Mouse (Mus musculus): ENCODE measurements around the gene Gng8. TPM values are rescaled to one million over a fixed set of nuclear protein-coding genes. Genes with fewer than 3 reads are reported as not detected.

Gene Gng8
- total RNA-seq, 2 experiments from 2014 or later: 2.6 to 2.8 TPM

DNA sequence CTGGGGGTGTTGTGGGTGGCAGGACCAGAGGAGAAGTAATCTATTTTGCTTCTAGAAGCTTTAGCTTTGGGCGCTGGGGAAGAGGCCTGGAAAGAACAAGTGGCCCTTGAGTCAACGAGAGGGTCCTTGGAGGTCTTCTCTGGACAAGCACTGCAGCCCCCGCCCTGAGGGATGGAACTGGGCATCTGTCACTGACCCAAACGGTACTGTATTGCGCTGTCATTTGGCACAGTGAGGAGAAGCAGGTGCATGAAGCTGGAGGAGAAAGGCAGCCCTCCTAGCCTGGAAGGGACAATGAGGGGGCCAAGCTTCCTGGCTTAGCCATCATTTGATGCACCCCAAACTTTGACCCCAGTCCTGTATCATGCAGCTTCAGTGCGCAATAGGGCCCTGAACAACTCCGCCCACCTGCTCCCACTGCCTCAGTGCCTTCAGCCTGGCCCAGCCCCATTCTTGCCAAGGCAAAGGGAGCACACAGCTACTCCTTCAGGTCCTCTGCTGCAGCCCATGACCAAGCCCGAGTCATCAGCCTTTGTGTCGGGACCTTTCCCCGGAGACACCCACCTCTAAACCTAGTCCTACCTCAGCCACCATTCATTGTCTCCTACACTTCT is 30.9 kb downstream of the Gng8 start:
- peak; percentile 46 to 65 for DNase-seq (ENCODE audit: low spot score in 2 of 2)

DNA sequence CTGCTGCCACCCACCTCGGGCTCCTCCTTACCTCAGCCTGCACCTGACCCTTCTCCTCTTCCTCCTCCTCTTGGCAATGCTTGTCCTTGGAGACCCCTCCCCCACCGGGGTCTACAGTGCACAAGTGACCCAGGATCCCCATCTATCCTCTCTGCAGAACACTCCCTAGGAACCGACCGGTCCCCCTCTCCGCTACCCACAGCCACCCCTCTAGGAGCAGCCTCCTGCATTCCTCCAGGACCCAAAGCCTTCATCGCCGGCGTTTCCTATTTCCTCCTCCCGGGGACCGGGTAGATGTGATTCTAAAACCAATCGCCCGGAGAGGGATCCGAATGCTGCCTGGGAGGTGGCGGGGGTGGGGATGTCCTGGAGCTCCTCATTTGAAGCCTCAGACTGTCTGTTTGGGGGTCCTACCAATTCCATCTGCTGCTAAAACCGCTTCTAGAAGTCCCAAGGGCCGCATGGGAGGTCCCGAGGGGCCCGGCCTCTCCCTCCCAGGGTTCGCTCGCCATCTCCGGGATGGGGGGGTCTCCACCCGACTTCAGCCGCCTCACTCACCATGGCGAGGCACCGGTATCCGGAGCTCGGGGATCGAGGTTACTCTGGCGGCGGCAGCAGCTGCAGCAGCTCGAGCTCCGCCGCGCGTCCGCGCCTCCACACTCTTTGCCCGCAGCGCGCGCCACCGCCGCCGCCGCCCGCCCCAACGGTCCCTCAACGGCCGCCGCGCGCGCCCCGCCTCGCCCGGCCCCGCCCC is 31.9 kb downstream of the Gng8 start:
- peak; percentile 46 to 56 for DNase-seq (ENCODE audit: low spot score in 2 of 2)

DNA sequence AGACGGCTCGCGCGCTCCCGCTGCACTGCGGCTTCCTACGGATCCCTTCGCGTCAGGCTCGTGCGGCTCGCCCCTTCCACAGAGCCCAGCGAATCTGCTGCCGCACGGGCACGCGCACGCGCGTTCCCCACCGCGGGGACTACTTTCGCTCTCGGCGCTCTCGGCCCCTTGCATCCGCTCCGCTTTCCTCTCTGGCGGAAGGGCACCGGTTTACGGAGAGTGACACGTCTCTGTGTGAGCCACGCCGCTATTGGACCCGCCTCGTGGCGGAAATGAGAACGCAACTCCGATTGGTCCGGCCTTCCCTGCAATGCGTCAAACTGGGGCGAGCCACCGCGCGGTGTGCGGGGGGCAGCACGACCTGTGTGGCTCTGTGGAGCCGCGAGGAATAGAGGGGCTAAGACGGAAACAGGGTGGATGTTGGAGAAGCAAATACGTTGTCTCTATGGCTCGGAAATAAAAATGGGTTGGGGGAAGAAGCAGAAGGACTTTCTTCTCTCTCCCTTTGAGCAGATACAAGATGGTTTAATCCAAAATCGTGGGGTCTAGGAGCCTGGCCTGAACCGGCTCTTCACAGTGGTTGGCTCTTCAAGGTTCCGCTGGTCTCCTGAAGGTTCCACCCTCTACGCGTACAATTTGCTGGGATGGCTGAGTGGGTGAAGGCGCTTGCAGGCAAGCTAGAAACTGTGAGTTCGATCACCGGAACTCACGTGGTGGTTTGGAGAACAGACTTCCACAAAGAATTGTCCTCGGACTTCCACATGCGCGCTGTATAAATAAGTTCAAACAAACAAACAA is 32.6 kb downstream of the Gng8 start, which contains the start of gene Calm3:
Gene Calm3, minus strand, starts transcription at position 78 of the 798 bp plus-strand sequence.
- peak; percentile 100 for DNase-seq (ENCODE audit: low spot score in 2 of 2)

DNA sequence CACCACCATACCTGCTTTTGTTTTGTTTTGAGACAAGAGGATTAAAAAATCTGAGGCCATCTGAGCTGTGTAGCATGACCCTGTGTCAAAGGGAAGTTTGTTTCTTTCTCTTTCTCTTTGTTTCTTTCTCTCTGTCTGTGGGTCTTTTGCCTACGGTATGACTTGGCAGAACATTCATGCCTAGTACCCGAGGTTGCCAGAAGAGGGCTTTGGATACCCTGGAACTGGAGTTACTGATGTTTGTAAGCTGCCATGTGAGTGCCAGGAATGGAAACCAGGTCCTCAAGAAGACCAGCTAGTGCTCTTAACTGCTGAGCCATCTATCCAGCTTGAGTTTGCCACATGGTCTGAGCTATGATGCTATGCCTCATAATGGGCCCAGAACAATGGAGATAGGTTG is 36.8 kb downstream of the Gng8 start:
- no peak for DNase-seq (ENCODE audit: low spot score in 2 of 2)

DNA sequence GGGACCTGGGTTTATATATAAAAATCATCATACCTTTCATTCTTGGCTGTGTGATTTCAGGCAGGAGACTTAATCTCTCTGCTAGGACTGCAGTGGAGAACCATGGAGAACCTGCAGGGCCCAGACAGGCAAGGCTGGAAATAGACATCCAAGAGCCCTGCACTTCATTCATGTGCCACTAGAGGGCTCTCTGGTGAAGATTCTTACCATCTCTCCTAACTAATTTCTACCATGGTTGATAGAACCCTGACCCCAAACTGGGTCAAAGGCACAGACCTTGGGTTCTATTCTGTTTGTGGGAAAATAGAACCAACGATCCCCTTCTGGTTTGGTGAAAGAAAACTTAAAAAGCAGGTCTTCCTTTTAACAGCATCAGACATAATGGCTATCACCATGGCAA is 39.3 kb downstream of the Gng8 start:
- peak in 1 of 2 experiments; percentile 94 for DNase-seq (ENCODE audit: low spot score in 2 of 2)

DNA sequence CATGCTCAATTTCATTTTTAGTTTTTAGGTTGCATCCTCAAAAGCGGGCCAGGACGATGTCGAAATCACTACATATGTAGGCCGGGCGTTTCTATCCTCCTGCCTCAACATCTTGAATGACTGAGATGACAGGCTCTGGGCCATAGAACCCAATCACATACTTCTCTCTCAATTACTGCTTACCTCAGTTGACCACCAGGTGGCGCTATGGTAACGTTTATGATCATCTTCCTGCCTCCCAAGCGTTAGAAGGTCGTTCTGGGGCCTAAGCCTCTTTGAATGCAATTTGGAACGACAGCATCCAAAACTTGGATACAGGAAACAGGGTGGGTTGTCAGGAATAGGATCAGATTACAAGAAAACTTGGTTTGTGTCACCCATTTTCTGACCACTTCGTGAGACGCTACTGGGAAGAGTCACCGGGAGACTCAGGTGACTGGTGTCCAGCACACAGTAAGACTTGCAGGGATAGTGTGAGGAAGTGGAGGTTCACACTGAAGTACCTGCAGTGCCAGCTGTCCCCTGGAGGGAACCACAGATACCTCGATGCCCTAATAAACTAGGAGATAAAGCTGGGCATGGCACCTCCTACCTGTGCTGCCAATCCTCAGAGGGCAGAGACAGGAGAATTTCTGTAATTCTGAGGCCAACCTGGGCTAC is 40.5 kb downstream of the Gng8 start:
- peak in 1 of 2 experiments; percentile 97 for DNase-seq (ENCODE audit: low spot score in 2 of 2)

DNA sequence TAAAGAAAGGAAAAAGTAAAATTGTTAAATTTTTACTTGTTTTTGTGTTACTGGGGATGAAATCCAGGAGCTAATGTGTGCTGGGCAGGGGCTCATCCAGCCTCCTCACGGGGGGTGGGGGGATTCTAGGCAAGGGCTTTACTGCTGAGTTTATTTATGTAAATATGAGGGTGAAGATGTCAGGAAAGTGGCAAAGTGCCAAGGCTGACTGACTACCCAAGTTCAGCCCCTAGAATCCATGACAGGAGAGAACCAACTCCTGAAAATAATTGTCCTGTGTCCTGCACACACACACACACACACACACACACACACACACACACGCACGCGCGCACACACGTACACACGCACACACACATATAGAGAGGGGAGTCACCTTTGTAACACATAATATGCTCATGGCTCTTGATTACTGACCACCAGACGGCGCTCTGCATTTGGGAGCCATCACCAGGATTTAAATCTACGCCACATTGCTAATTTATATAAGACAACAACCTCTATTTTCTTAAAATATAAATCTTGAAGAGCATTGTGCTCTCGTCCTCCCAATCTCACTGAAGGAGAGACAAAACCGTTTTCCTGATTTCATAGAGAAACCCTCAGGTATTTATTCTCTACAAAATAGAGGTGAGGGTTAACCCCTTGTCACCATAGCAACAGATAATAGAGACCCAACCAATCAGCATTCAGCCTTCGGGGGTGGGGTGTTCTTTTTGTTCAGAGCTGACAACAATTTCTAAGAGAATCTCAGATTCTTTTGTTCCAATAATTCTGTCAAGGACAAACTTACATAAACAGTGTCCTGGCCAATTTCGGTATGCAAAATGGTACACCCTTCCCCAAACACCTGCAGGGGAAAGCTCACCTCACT is 41.4 kb downstream of the Gng8 start:
- DNase-seq (ENCODE audit: low spot score in 2 of 2): peak in 1 of 2 experiments; percentile 87

DNA sequence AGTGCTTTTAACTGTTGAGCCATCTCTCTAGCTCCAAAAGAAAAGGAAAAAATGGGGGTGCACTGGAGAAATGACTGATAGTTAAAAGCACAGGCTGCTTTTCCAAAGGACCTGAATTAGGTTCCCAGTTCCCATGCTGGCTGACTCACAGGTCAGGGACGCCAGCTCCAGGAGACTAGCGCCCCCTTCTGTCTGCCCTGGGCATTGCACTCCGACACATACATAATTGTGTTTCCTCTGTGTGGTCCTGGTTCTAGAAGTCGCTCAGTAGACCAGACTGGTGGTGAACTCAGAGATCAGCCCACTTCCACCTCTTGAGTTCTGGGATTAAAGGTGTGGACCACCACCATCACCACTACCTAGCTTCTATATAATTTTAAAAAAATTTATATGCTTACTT is 45.7 kb downstream of the Gng8 start:
- DNase-seq (ENCODE audit: low spot score in 2 of 2): no peak

DNA sequence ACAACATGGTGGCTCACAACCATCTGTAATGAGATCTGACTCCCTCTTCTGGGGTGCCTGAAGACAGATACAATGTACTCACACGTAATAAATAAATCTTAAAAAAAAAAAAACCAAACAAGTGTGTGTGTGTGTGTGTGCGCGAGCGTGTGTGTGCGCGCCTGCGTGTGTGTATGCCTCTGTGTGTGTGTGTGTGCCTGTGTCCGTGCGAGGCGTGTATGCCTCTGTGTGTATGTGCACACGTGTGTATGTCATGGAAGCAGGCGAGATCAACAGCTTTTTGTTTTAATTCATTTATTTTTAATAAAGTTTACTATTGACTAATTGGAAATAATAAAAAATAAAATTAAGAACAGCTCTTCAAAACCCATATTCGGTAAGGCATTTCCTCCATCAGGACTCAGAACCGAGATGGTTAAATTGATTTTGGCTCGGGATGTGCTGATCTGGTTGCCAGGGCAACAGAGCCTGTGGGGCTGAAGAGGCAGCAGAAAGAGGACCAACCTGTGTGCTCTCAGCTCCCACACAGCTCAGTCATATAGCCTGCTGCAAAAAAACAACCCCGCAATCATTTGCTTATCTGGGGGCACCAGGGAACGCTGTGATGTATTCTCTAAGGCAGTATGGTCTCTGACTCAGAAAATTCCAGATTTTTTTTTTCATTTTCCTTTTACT is 46.7 kb downstream of the Gng8 start:
- DNase-seq (ENCODE audit: low spot score in 2 of 2): peak in 1 of 2 experiments; percentile 85

DNA sequence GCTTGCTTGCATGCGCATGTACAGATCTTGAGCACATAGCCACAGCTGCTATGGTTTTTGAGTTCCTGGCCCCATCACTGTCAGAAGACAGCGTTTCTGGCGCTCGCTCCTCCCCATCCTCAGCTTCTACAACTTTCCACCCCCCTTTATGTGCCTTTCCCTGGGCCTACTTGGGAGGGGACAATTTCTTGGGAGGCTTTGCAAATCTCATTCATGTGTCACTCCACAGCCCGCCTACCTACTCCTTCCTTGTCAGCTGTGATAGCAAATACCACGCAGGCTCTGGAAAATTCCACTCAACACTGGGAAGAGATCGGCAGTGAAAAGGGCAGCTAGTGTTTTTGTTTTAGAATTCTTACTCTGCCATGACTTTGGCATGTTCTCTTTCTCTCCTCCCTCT is 48.7 kb downstream of the Gng8 start:
- peak; percentile 79 to 86 for DNase-seq (ENCODE audit: low spot score in 2 of 2)

DNA sequence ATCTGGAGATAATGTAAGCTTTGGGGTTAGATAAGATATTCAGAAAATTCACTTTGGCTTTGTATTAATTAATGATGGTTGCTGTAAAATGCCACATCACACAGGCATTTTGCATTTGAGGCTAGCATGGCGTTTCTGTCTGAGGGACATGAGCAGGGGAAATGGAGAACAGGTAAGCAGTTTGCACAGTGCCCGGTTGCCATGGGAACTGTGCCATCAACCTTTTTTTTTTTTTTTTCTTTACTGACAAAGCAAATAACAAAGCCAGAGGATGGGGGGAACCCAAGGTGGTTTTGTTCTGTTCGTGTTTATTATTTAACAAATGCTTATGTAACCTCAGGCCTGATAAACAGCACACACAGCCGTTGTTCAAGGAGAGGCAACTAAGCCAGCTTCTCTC is 51.3 kb downstream of the Gng8 start:
- DNase-seq (ENCODE audit: low spot score in 2 of 2): no peak

DNA sequence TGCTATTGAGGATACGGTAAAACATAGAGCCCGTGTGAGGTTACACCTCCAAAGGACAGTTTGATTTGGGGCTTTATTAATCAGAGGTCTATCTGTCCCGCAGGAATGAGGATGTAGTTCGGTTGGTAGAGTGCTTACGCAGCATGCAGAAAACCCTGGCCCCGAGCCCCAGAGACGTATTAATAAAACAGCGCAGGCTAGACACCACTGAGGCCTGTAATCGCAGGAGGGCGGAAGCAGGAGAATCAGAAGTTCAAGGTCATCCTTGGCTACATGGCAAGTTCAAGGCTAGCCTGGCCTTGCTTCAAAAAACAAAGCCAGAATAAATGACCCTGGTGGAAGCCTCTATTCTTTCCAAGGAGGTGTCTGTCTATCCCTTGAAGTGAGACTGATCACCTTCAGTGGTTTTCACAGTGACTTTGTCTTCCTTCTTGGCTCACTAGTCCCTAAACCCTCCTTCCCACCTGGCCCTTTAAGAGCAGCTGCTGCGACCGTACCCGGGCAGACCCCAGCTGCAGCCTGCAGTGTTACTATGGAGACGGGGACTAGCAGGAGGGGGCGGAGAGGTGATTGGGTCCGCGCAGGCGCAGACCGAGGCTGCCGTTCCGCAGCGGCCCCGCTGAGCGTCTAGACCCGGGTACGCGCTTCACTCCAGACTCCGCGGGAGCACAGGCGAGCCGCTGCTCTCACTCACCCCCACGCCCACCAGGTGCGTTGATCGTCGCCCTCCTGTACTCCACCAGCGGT is 52.6 kb downstream of the Gng8 start, which contains the start of gene Pnmal2:
Gene Pnmal2, plus strand, starts transcription at position 622 of the 747 bp plus-strand sequence.
- peak; percentile 86 to 93 for DNase-seq (ENCODE audit: low spot score in 2 of 2)

DNA sequence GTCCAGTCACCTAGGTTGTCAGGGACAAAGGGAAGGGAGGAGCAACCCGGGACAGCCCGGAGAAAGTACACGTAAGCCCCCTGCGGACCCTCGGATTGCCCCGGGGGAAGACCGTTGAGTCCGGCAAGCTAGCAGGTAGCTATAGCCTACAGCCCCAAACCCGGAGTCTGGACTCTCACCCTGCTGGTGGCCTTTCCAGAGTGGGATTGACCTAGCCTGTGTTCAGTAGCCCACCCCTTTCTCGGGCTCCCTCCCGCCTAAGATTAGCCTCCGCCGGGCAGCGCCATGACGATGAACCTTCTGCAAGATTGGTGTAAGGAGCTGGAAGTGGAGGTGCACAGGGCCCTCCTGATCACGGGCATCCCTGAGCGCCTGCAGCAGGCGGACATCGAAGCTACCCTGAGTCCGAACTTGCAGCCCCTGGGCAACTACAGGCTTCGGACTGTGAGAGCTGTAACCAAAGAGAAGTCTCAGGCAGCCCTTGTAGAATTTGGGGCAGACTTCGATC is 53.3 kb downstream of the Gng8 start:
- no peak for DNase-seq (ENCODE audit: low spot score in 2 of 2)

Other genes with a start within 250 kb of the Gng8 start
- gene Ceacam15, start 216.1 kb upstream of the Gng8 start, total RNA-seq (2021): not detected
- not detected for gene Ceacam9, start 169.9 kb upstream of the Gng8 start, total RNA-seq (2021)
- gene Ap2s1, start 153.4 kb upstream of the Gng8 start, total RNA-seq (2021): 100 to 1,000 TPM; 257 to 266 TPM
- gene Slc1a5, start 110.4 kb upstream of the Gng8 start, total RNA-seq (2021): 1 to 10 TPM; 2.0 to 2.9 TPM
- gene Strn4, start 75.9 kb upstream of the Gng8 start, total RNA-seq (2021): 100 to 1,000 TPM; 260 to 290 TPM
- gene Fkrp, start 75.1 kb upstream of the Gng8 start, total RNA-seq (2021): 10 to 100 TPM; 46.7 to 46.9 TPM
- gene Prkd2, start 48.9 kb upstream of the Gng8 start, total RNA-seq (2021): 1 to 10 TPM; 4.7 to 6.1 TPM
- 100 to 1,000 TPM; 173 to 175 TPM for gene Dact3, start 16.5 kb upstream of the Gng8 start, total RNA-seq (2021)
- under 1 TPM in 1 of 2 experiments, not detected in 1; 0.10 TPM for gene Ptgir, start 14.7 kb downstream of the Gng8 start, total RNA-seq (2021)
- gene Calm3, start 32.3 kb downstream of the Gng8 start, total RNA-seq (2021): 1,000 to 10,000 TPM; 2,132 to 2,161 TPM
- 100 to 1,000 TPM; 370 to 415 TPM for gene Pnmal2, start 52.9 kb downstream of the Gng8 start, total RNA-seq (2021)
- 100 to 1,000 TPM; 118 to 134 TPM for gene Pnmal1, start 67.9 kb downstream of the Gng8 start, total RNA-seq (2021)
- 10 to 100 TPM; 53.4 to 54.0 TPM for gene Gm42372, start 91.3 kb downstream of the Gng8 start, total RNA-seq (2021)
- gene Ccdc8, start 100.9 kb downstream of the Gng8 start, total RNA-seq (2021): 1 to 10 TPM; 1.8 to 2.1 TPM
- 100 to 1,000 TPM; 146 to 147 TPM for gene Ppp5c, start 136.1 kb downstream of the Gng8 start, total RNA-seq (2021)
- gene Hif3a, start 170.6 kb downstream of the Gng8 start, total RNA-seq (2021): 10 to 100 TPM in 1 of 2 experiments, 1 to 10 TPM in 1; 8.3 to 13.1 TPM
- 1 to 10 TPM; 3.0 to 5.0 TPM for gene Psg16, start 182.3 kb downstream of the Gng8 start, total RNA-seq (2021)

Data from layer of hippocampus, adult 18-20 months (tissue).